Mouse (Mus musculus): ENCODE measurements around the gene Wipf1.

Gene Wipf1

DNA sequence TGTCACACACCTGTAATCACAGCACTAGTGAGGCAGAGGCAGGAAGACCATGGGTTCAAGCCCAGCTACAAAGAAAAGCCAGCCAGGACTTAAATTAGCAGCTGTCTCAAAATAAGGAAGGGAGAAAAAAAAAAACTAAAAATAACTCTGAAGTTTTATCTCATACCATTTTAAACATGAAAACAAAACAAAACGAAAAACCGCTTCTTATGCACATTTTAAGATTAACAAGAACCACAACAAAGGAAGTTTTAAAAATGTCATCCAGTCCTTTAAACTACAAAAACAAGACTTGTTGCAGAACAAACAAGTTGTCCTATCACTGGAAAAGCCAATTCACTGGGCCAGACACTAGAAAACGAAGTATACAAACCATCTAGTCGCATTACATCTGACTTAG, 144.4 kb downstream of the Wipf1 start:
- no peak for DNase-seq (ENCODE audit: low spot score)

DNA sequence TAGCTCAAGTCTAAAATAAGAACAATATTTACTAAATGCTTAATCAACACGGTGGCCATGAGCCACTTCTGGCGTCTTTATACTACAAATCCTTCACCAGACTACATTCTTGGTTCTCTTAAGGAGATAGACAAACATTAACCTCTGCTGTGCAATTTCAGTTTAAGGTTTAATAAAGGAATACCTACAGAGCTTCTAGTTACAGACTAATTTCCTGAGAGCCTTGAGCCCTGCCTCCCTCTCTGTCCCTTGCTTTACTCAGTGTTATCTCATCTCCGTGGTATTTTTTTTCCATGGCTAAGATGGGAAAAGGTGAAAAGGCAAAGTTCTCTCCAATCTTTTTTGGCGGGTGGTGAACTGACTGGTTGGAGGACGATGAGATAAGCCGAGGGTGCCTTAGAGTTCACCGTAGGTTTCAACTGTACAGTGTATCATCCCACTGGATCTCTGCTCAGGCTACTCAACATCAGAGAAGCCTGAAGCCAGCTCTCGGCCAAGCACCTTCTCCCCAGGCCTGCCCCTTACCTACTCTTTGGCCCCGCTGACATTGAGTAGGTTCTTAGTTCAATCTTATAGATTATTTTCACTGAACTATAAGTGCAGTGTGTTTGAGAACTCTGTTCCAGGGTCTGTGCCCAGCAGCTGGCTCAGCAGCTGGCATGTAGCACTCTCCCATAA, 149.1 kb downstream of the Wipf1 start:
- DNase-seq (ENCODE audit: low spot score), result no peak

DNA sequence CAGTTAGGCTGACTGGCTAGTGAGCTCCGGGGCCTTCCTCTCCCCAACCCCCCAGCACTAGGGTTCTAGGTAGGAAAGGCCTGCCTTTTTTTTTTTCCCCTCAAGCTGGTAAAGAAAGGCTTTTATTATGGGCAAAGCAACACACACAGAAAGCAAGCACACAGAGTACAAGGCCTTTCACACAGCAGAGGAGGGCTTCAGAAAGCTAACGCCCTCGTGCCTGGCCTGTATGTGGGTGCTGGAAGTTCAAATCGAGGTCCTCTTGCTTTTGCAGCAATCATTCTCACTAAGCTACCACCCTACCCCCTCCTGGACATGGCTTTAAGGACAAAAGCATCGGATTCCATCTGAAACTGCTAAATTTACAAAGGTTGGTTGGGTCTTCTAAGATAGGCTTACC, 149.9 kb downstream of the Wipf1 start:
- DNase-seq (ENCODE audit: low spot score), result no peak

Measured in urinary bladder, postnatal 10 days (tissue).